Mouse (Mus musculus) hindbrain, embryonic 10.5 days (tissue): ENCODE data around the gene Zbtb22. TPM values are rescaled to one million over a fixed set of nuclear protein-coding genes. Genes with fewer than 3 reads are reported as not detected.

Source experiments
- DNase-seq: peaks from one replicate; pipeline ENCODE4 v3.0.0-alpha.2; 2017; ENCODE audit warnings: low spot score
- H3K27ac ChIP-seq: fragments of 300-500 bp; sonication (generic); 2 replicates; pipeline ENCODE4 v1.5.1; 2016; ENCODE audit warnings: mild to moderate bottlenecking, moderate library complexity
- H3K27me3 ChIP-seq: fragments of 300-500 bp; sonication (generic); 2 replicates; pipeline ENCODE4 v1.6.1; 2016; ENCODE audit warnings: mild to moderate bottlenecking; ENCODE audit not compliant: poor library complexity, insufficient read depth, severe bottlenecking
- H3K36me3 ChIP-seq: fragments of 300-500 bp; sonication (generic); 2 replicates; pipeline ENCODE4 v1.6.1; 2016; ENCODE audit warnings: mild to moderate bottlenecking, moderate library complexity
- H3K4me1 ChIP-seq: fragments of 300-500 bp; sonication (generic); replicated peaks from 2 replicates; pipeline ENCODE4 v1.6.1; 2016; ENCODE audit warnings: mild to moderate bottlenecking
- H3K4me3 ChIP-seq: fragments of 300-500 bp; sonication (generic); 2 replicates; pipeline ENCODE4 v1.5.1; 2016; ENCODE audit warnings: mild to moderate bottlenecking, moderate library complexity
- H3K9me3 ChIP-seq: fragments of 300-500 bp; sonication (generic); 2 replicates; pipeline ENCODE4 v1.6.1; 2016; ENCODE audit warnings: mild to moderate bottlenecking, moderate library complexity
- WGBS: fragments of 180-500 bp; shearing (Covaris S2); methylation state at CpG from one replicate; pipeline ENCODE4 v1.1.7; 2016; 5-methylcytosine and 5-hydroxymethylcytosine counted together
- polyA plus RNA-seq: library from polyadenylated mRNA; unstranded; fragments of >200 nt; fragmentation: Nextera tagmentation; extraction: Ambion mirVana; gene quantifications from 2 replicates; pipeline ENCODE4 v1.2.1, GENCODE M21; 2016

Gene Zbtb22
- polyA plus RNA-seq, 1 experiment from 2014 or later, result 23.0 TPM

DNA sequence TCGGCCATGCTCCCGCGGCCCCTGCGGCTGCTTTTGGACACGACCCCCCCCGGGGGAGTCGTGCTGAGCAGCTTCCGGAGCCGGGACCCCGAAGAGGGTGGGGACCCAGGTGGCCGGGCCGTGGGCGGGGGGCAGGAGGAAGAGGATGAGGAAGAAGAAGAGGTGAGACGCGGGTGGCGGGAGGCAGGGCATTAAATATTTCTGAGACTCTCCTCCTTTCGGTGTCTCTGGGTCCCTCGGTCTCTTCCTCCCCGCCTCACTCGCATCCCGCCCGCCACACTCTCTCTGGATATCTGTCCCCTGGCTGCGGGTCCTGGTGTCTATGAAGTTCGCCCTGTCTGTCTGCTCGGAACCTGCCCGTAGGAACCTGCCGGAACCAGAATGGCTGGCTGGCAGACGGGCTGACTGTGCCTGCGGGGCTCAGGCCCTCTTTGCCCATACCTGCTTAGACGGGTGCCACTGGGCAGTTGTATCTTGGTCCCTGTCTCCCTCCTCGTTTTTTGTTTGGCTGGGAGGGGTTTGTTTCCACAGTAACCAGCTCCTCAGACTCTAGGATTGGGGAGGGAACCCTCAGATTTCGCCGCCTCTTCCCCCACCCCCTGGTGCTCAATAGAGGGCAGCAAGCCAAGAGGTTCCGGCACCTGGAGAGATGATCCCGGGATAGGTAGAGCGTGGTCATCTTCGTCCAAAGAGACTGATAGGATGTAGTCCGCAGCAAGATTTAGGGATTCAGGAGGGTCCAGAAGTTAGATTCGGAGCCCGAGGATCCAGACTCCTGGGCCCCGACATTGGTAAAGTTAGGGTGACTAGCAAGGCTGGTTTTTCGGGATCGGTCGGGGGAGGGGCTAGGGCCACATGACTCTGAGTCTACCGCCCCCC lies 14.8 kb downstream of the Zbtb22 start:
- DNase-seq, result peak; percentile 50
- Histone ChIP-seq H3K27me3 (peaks cover 5% of the 10 kb centered on the region; the same call in 1 of the 2 replicates), H3K4me1 (peaks cover 43% of the 10 kb centered on the region), H3K4me3 (peak overlapping the region; percentile 87), H3K27ac (peak overlapping the region; percentile 95), H3K36me3 (peaks cover 60% of the 10 kb centered on the region), H3K9me3 (no peaks in the 10 kb centered on the region)
- WGBS, result under 1% methylated on average over 45 of the region's 45 CpGs

GRCm38 (mm10) chr17:33931159-33931866 lies 15.6 kb downstream of the Zbtb22 start:
- Histone ChIP-seq H3K36me3 (peaks cover 60% of the 10 kb centered on the region), H3K4me1 (peaks cover 43% of the 10 kb centered on the region), H3K27ac (peak overlapping the region; percentile 95), H3K27me3 (peaks cover 5% of the 10 kb centered on the region; the same call in 1 of the 2 replicates), H3K4me3 (peak overlapping the region; percentile 87), H3K9me3 (no peaks in the 10 kb centered on the region)
- DNase-seq, result no peak
- WGBS, result 36% methylated on average over 18 of the region's 18 CpGs

GRCm38 (mm10) chr17:33931947-33932346 lies 16.2 kb downstream of the Zbtb22 start:
- H3K27ac ChIP-seq, result no peak overlapping the region

GRCm38 (mm10) chr17:33932448-33932847 lies 16.7 kb downstream of the Zbtb22 start:
- DNase-seq, result no peak
- peaks cover 5% of the 10 kb centered on the region; the same call in 1 of the 2 replicates for H3K27me3 ChIP-seq
- no peaks in the 10 kb centered on the region for H3K9me3 ChIP-seq
- H3K4me1 ChIP-seq, result peaks cover 43% of the 10 kb centered on the region
- peaks cover 61% of the 10 kb centered on the region for H3K36me3 ChIP-seq
- peak overlapping the region; percentile 18; the same call in 1 of the 2 replicates for H3K4me3 ChIP-seq
- WGBS, result 82% methylated on average over 14 of the region's 14 CpGs
- no peak overlapping the region for H3K27ac ChIP-seq

More at GRCm38 (mm10) chr17:33931947-33932346, 16.2 kb downstream of the Zbtb22 start:
- peaks cover 60% of the 10 kb centered on the region for H3K36me3 ChIP-seq
- WGBS, result 89% methylated on average over 11 of the region's 11 CpGs
- peaks cover 43% of the 10 kb centered on the region for H3K4me1 ChIP-seq
- H3K9me3 ChIP-seq, result no peaks in the 10 kb centered on the region
- DNase-seq, result no peak
- H3K27me3 ChIP-seq, result peaks cover 5% of the 10 kb centered on the region; the same call in 1 of the 2 replicates
- peak overlapping the region; percentile 87; the same call in 1 of the 2 replicates for H3K4me3 ChIP-seq

- Histone ChIP-seq H3K27me3 (peaks cover 5% of the 10 kb centered on the region; the same call in 1 of the 2 replicates), H3K4me3 (peak overlapping the region; percentile 18), H3K4me1 (peaks cover 38% of the 10 kb centered on the region), H3K27ac (no peak overlapping the region), H3K9me3 (no peaks in the 10 kb centered on the region), H3K36me3 (peaks cover 60% of the 10 kb centered on the region)
- DNase-seq, result no peak
- 90% methylated on average over 15 of the region's 15 CpGs for WGBS
These were observed 17.3 kb downstream of the Zbtb22 start for GRCm38 (mm10) chr17:33932970-33933369.

DNA sequence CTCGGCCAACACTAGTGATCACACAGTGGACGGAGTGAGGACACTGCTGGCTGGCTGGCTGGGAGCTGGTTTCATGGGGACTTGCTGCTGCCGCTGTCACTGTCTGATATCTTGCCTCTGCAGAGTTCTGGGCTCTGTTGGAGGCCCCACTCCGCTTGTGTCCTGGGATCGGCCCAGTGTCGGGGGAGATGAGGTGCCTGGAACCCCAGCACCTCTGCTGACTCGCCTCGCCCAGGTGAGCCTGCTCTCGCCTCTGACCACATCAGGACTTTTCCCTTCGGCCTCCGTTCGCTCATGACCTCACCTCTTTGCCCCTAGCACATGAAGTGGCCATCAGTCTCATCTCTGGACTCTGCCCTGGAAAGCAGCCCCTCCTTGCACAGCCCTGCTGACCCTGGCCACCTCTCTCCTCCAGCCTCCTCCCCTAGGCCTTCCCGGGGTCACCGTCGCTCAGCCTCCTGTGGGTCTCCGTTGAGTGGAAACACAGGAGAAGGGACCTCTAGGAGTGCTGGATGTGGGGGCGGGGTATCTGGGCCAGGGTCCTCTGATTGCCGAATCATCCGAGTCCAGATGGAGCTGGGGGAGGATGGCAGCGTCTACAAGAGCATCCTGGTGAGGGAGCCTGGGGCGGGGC lies 19.8 kb downstream of the Zbtb22 start:
- H3K27ac ChIP-seq, result no peak overlapping the region
- WGBS, result 87% methylated on average over 21 of the region's 21 CpGs
- H3K36me3 ChIP-seq, result peaks cover 73% of the 10 kb centered on the region
- DNase-seq, result no peak
- H3K9me3 ChIP-seq, result no peaks in the 10 kb centered on the region
- H3K27me3 ChIP-seq, result peaks cover 5% of the 10 kb centered on the region; the same call in 1 of the 2 replicates
- H3K4me3 ChIP-seq, result no peak overlapping the region
- peaks cover 30% of the 10 kb centered on the region for H3K4me1 ChIP-seq

GRCm38 (mm10) chr17:33936993-33937392 lies 21.3 kb downstream of the Zbtb22 start:
- peaks cover 77% of the 10 kb centered on the region for H3K36me3 ChIP-seq
- H3K4me3 ChIP-seq, result no peak overlapping the region
- no peaks in the 10 kb centered on the region for H3K9me3 ChIP-seq
- H3K4me1 ChIP-seq, result peaks cover 29% of the 10 kb centered on the region
- H3K27ac ChIP-seq, result no peak overlapping the region
- no peaks in the 10 kb centered on the region for H3K27me3 ChIP-seq
- 87% methylated on average over 15 of the region's 15 CpGs for WGBS
- DNase-seq, result no peak

DNA sequence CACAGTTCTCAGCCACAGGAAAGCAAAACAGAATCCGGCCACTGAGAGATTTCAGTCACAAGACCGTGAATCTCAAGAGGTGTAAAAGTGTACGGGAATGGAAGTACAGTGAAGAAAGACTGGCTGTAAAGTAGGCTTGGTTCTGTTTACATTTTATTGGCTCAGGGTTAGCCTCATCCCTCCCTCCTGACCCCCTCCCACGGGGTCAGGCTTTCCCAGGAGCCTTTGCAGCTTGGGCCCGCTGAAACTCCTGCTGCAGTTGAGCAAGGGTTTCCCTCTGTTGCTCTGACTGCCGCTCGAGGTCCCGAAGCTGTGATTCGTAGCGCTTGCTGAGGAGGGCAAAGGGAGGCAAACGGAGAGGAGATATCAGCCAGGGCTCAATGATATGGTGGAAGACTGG lies 23.1 kb downstream of the Zbtb22 start:
- no peak overlapping the region for H3K27ac ChIP-seq
- H3K4me3 ChIP-seq, result peak overlapping the region; percentile 72
- no peak for DNase-seq
- peaks cover 77% of the 10 kb centered on the region for H3K36me3 ChIP-seq
- 86% methylated on average over 11 of the region's 11 CpGs for WGBS
- no peaks in the 10 kb centered on the region for H3K9me3 ChIP-seq
- no peaks in the 10 kb centered on the region for H3K27me3 ChIP-seq
- peaks cover 26% of the 10 kb centered on the region for H3K4me1 ChIP-seq

DNA sequence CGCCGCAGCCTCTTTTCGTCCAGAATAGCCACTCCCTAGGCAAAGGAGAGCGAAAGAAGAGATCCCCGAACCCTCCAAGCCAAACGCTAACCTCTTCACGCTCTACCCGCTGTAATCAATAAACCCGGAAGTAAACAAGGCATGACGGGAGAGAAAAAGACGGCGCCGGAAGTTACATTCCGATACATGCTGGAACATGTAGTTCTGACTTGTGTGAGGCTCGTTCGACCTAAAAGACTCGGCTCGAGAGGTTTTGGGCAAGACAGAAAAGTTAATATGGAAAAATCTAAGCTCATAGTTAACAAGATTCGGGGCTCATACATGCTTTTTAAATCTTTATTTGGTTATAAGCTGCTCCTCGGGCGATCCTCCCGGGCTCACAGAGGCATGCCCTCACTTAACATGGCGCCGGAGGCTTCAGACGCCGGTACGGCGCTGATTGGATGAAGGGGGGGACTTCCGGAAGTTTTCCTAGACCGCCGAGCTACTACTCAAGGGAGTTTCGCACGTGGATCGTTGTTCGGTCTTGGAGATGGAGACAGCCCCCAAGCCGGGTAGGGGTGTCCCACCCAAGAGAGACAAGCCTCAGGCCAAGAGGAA lies 24.6 kb downstream of the Zbtb22 start, which contains the start of the genes Pfdn6 and Wdr46:
TSS of gene Pfdn6 (minus strand) at position 138 of the 600 bp plus-strand sequence.
TSS of gene Wdr46 (plus strand) at position 455 of the 600 bp plus-strand sequence.
- H3K27me3 ChIP-seq, result no peaks in the 10 kb centered on the region
- H3K4me1 ChIP-seq, result peaks cover 26% of the 10 kb centered on the region
- under 1% methylated on average over 36 of the region's 36 CpGs for WGBS
- peaks cover 77% of the 10 kb centered on the region for H3K36me3 ChIP-seq
- H3K27ac ChIP-seq, result peak within 1 kb of the TSS; percentile 89
- peak within 1 kb of the TSS; percentile 72 for H3K4me3 ChIP-seq
- H3K9me3 ChIP-seq, result no peaks in the 10 kb centered on the region
- DNase-seq, result peak; percentile 87

DNA sequence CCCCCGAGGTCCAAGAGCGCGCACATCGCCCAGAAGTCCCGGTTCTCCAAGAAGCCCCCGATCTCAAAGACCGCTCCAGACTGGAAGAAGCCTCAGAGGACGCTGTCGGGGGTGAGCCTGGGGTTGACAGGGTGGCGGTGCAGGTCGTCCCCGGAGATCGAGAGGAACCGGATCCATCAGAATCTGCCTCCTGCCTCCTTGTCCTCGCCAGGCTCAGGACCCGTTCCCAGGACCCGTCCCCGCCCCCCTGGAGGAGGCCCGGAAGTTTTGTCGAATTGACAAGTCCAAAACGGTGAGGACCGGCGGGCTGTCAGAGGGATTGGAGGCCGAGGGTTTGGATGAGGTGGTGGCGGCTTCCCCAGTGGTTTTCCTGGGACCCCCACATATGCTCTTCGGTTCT lies 25.3 kb downstream of the Zbtb22 start:
- Histone ChIP-seq H3K9me3 (no peaks in the 10 kb centered on the region), H3K27ac (peak overlapping the region; percentile 89), H3K4me1 (peaks cover 26% of the 10 kb centered on the region), H3K27me3 (no peaks in the 10 kb centered on the region), H3K4me3 (peak overlapping the region; percentile 72), H3K36me3 (peaks cover 77% of the 10 kb centered on the region)
- no peak for DNase-seq
- WGBS, result 3% methylated on average over 26 of the region's 26 CpGs

DNA sequence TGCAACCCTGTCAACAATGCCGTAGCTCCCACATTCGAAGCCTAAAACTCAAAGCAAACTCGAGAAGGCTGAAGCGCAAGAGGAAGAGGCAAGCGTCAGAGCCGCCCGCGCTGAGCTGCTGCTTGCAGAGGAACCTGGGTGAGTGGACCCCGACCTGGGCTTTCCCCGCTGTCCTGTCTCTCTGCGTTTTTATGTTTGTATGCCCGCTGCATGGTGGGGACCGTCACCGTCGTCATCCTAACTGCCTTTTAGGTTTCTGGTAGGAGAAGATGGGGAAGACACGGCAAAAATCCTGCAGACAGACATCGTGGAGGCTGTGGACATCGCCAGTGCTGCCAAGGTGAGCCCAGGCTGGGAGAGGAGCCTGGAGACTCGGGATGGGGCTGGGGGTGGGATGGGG lies 25.7 kb downstream of the Zbtb22 start:
- Histone ChIP-seq H3K4me3 (peak overlapping the region; percentile 72), H3K27me3 (no peaks in the 10 kb centered on the region), H3K4me1 (peaks cover 26% of the 10 kb centered on the region), H3K9me3 (no peaks in the 10 kb centered on the region), H3K36me3 (peaks cover 77% of the 10 kb centered on the region), H3K27ac (no peak overlapping the region)
- 63% methylated on average over 19 of the region's 19 CpGs for WGBS
- no peak for DNase-seq

DNA sequence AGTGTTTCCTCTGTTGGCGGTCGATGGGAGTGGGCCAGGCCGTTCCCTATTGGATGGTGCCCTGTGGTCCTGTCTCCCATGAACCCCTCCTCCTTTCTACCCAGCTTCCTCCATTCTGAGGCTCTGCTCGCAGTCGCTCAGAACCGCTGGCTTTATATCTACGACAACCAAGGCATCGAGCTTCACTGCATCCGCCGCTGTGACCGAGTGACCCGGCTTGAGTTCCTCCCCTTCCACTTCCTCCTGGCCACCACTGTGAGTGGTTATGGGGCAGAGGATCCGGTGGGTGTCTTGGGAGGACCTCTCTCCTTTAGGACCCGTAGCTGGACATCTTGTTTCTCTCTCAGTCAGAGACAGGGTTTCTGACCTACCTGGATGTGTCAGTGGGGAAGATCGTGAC lies 27.8 kb downstream of the Zbtb22 start:
- peaks cover 26% of the 10 kb centered on the region for H3K4me1 ChIP-seq
- no peak overlapping the region; the same call in 1 of the 2 replicates for H3K4me3 ChIP-seq
- DNase-seq, result no peak
- WGBS, result 94% methylated on average over 15 of the region's 15 CpGs
- H3K27me3 ChIP-seq, result no peaks in the 10 kb centered on the region
- H3K36me3 ChIP-seq, result peaks cover 77% of the 10 kb centered on the region
- no peaks in the 10 kb centered on the region for H3K9me3 ChIP-seq
- no peak overlapping the region for H3K27ac ChIP-seq
